Mouse (Mus musculus): ENCODE data around the gene Kxd1.

Gene Kxd1

GRCm38 (mm10) chr8:70467907-70468306 lies 59.8 kb downstream of the Kxd1 start:
- DNase-seq (ENCODE audit: low read depth, low spot score), result no peak

DNA sequence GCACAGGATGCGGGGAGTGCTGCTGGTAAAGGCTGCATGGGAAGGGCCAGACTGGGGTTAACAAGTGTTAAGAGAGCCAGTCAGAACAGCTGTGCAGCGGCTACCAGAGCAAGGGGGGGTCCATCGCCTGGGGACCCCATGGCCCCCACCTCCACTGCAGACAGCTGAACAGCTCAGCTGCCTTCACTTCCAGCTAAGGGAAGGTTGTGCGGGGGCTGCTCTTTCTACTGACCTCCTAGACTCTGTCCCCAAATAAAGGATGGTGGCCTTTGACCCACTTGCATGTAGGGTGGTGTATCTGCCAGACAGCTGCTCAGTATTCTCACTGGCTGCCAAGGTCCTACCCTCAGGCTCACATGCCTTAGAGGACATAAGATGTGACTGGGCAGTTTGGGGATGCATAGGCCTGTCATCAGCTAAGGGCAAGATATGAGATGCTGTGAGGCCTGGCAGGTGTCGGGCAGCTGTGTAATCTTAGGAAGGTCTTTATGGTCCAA lies 60.5 kb downstream of the Kxd1 start:
- no peak for DNase-seq (ENCODE audit: low read depth, low spot score)

- no peak for DNase-seq (ENCODE audit: low read depth, low spot score)
These were observed 61.0 kb downstream of the Kxd1 start for GRCm38 (mm10) chr8:70466771-70467170.

DNA sequence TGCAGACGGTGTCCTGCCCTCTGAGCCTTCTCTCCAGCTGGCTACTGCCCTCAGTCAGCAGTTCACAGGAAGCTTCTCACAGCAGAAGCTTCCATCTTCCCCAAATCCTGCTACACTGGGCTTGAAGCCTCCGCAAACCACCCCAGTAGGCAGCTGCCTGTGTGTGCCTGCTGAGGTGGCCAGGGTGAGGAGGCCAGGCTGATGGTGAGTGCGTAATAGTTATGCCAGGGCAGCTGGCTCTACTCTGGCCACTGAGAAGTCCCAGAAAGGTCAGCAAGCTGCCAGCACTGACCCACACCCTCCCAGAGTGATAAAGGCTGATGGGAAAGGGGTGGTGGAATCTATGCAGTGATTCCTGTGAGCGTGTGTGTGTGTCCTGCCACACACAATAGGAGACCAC lies 61.5 kb downstream of the Kxd1 start:
- DNase-seq (ENCODE audit: low read depth, low spot score), result no peak

- DNase-seq (ENCODE audit: low read depth, low spot score), result no peak
These were observed 62.1 kb downstream of the Kxd1 start for GRCm38 (mm10) chr8:70465701-70466100.

DNA sequence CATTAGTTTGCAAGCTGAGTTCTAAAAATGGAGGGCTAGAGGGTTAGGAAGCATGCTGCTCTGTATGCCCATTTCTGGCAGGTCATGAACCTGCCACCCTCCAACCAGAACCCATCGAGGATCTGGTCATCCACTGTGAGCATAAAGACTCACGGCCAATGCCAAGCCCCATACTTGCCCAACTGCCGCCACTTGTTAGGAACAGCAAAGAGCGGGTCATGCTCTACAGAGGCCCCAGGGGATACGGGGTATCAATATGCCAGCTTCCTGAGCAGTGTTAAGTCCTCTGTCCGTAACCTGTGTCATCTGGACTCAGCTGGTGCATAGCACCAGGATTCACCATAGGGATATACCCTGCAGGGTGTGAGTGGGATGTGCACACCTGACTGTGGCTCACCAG lies 63.6 kb downstream of the Kxd1 start:
- no peak for DNase-seq (ENCODE audit: low read depth, low spot score)

DNA sequence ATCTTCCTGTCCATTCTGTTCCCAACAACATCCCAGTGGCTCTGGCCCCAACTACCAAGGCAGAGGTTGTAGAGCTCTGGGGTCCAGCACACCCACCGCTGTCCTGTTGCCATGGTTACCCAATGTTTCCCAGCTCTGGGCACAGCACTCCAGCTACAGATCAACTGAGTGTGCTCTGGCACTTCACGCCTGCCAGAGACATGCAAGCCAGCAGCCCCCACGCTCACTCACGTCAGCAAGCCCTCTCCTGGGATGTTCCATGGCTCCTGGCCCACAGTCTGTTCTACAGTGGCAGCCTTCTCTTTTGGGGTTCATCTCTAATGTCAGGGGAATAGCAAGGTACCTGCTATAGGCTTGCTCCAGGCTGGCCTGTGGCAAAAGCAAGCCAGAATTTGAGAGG lies 64.5 kb downstream of the Kxd1 start:
- DNase-seq (ENCODE audit: low read depth, low spot score), result no peak

- no peak for DNase-seq (ENCODE audit: low read depth, low spot score)
These were observed 65.3 kb downstream of the Kxd1 start for GRCm38 (mm10) chr8:70462516-70462813.

- DNase-seq (ENCODE audit: low read depth, low spot score), result no peak
These were observed 65.8 kb downstream of the Kxd1 start for GRCm38 (mm10) chr8:70461765-70462515.

GRCm38 (mm10) chr8:70460606-70461005 lies 67.2 kb downstream of the Kxd1 start:
- DNase-seq (ENCODE audit: low read depth, low spot score), result no peak

DNA sequence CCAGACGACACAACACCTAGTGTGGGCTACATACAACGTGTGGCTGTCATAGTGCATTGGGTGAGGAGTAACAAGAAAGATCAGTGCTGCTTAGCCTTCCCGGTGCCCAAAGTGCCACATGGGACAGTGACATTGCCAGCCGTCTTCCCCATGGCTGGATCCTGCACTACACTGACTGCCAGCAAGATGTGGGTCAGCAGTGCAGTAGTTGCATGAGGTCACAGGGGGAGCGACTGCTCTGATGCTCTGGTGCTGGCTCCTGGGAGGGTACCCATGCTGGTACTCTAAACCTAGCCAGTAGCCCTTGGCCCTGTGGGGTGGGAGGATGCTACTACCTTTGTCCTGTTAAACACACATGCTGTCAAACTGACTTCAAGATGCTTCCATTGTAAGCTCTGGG lies 67.6 kb downstream of the Kxd1 start:
- no peak for DNase-seq (ENCODE audit: low read depth, low spot score)

DNA sequence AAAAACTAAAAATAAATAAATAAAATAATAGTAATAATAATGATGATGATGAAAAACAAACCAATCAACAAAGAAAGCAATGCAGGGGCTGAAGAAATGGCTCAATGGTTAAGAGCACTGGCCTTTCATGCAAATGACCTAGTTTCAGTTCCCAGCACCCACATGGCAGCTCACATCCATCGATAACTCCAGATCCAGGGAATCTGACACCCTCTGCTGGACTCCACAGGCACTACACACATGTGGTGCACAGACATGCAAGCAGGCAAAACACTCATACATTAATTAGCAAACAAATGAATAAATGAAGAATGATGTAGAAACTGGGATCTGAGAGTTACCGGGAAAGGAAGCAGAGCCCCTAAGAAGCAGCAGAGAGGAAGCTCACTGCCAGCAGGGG lies 68.1 kb downstream of the Kxd1 start:
- DNase-seq (ENCODE audit: low read depth, low spot score), result no peak

DNA sequence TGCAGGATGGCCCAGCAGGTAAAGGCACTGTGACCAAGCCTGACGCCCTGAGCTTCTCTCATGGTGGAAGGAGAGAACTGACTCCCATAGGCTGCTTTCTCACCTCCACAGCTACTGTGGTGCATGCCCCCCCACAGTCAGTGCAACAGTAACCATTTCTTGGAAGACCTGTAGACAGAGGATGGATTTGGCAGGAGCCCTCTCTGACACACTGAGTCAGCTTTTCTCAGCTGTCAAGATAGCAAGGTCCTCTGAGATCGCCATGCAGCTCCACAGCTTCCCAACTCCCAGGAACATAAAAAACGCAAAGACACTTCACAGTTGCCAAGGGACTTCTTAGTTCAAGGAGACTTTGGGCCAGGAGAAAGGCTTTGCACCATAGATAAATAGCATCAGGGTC lies 69.3 kb downstream of the Kxd1 start:
- DNase-seq (ENCODE audit: low read depth, low spot score), result no peak
